Mouse (Mus musculus) midbrain, embryonic 14.5 days (tissue): ENCODE data around the gene Myl6. TPM values are rescaled to one million over a fixed set of nuclear protein-coding genes. Genes with fewer than 3 reads are reported as not detected.
A peak's percentile ranks its signal among the peaks of the same experiment; 100 is the strongest.
"Not testable (repeated sequence)": the region's sequence is repeated elsewhere in the genome, so short reads cannot be mapped to it uniquely, and the experiment has no call there.

Experiments used
- ATAC-seq: fragments of 200-750 bp; cut with Nextera tagmentation; 2 replicates; pipeline ENCODE4 v1.8.0; 2017; ENCODE audit warnings: moderate number of reproducible peaks, moderate library complexity; ENCODE audit not compliant: low FRiP score, low TSS enrichment
- DNase-seq: peaks from one replicate; pipeline ENCODE4 v3.0.0-alpha.2; 2015
- H3K27ac ChIP-seq: fragments of 300-500 bp; sonication (generic); replicated peaks from 2 replicates; pipeline ENCODE4 v1.5.1; 2014; ENCODE audit warnings: mild to moderate bottlenecking, low read depth, low read length, moderate library complexity
- H3K27me3 ChIP-seq: fragments of 300-500 bp; sonication (generic); 2 replicates; pipeline ENCODE4 v1.6.1; 2014; ENCODE audit warnings: low read length, control low read depth, mixed read lengths; ENCODE audit not compliant: control insufficient read depth, insufficient read depth
- H3K36me3 ChIP-seq: fragments of 300-500 bp; sonication (generic); 2 replicates; pipeline ENCODE4 v1.6.1; 2014; ENCODE audit warnings: low read length, control low read depth; ENCODE audit not compliant: control insufficient read depth, insufficient read depth
- H3K4me1 ChIP-seq: fragments of 300-500 bp; sonication (generic); 2 replicates; pipeline ENCODE4 v1.6.1; 2014; ENCODE audit warnings: mild to moderate bottlenecking, antibody characterized with exemption, low read length, control low read depth; ENCODE audit not compliant: control insufficient read depth, insufficient read depth
- H3K4me2 ChIP-seq: fragments of 300-500 bp; sonication (generic); 2 replicates; pipeline ENCODE4 v1.6.1; 2014; ENCODE audit warnings: mild to moderate bottlenecking, low read length, moderate library complexity
- H3K4me3 ChIP-seq: fragments of 300-500 bp; sonication (generic); replicated peaks from 2 replicates; pipeline ENCODE4 v1.5.1; 2014; ENCODE audit warnings: low read depth, low read length
- H3K9ac ChIP-seq: fragments of 300-500 bp; sonication (generic); replicated peaks from 2 replicates; pipeline ENCODE4 v1.6.1; 2014; ENCODE audit warnings: mild to moderate bottlenecking, low read length, moderate library complexity
- H3K9me3 ChIP-seq: fragments of 300-500 bp; sonication (generic); 2 replicates; pipeline ENCODE4 v1.6.1; 2016; ENCODE audit warnings: low read length, control low read depth, mixed read lengths; ENCODE audit not compliant: control insufficient read depth
- WGBS: fragments of 180-500 bp; shearing (Covaris S2); extraction: QIAGEN DNeasy Blood & Tissue Kit; methylation state at CpG from one replicate; pipeline ENCODE4 v1.1.7; 2014; 5-methylcytosine and 5-hydroxymethylcytosine counted together
- polyA plus RNA-seq: library from polyadenylated mRNA; unstranded; fragments of >200 nt; fragmentation: Nextera tagmentation; extraction: Ambion mirVana; gene quantifications from 2 replicates; pipeline ENCODE4 v1.2.1, GENCODE M21; 2014

Myl6 gene
- polyA plus RNA-seq, 1 experiment from 2014 or later, result 750 TPM

DNA sequence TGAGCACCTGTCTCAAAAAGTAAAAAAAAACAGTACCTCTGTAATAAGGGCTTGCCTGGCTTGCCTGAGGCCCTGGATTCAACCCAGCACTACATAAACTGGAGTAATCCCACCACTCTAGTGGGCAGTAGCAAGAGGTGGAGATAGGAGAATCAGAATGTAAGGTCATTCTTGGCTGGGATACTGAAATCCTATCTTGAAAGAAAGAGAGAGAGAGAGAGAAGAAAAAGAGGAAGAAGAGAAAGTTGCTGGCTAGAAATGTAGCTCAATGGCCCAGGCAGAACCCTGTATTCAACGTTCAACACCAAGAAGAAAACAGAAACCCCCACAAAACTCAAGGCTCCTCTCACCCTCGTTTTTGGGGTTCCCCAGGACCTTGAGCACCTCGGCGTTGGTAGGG lies 2.0 kb upstream of the Myl6 start:
- peaks cover 10% of the 10 kb centered on the region for H3K36me3 ChIP-seq
- no peaks in the 10 kb centered on the region for H3K27me3 ChIP-seq
- H3K4me2 ChIP-seq, result no peak overlapping the region
- no peaks in the 10 kb centered on the region for H3K9me3 ChIP-seq
- DNase-seq, result no peak
- no peak overlapping the region for H3K4me3 ChIP-seq
- no peak for ATAC-seq
- H3K4me1 ChIP-seq, result peaks cover 26% of the 10 kb centered on the region
- H3K27ac ChIP-seq, result no peak overlapping the region
- H3K9ac ChIP-seq, result no peak overlapping the region
- WGBS, result 82% methylated on average over 4 of the region's 4 CpGs

DNA sequence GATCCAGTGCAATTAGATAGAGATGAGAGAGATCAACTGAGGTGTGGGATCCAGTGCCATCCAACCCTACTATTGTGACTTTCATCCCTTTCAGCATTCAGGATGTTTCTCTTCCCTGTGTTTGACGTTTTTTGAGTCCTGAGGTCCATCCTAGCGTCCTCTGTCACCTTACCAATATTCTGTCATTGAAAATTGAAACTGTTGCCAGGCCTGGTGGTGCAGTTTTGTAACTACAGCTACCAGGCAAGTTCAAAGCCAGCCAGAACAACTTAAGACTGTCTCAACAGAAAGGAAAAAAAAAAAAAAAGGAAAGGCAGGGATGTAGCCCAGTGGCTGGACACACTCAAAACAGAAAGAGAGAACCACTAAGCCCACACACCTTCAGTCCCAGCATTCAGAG lies 1.3 kb upstream of the Myl6 start:
- 81% methylated on average over 2 of the region's 2 CpGs for WGBS
- no peak for ATAC-seq
- no peak for DNase-seq
- H3K36me3 ChIP-seq, result peaks cover 17% of the 10 kb centered on the region
- no peaks in the 10 kb centered on the region for H3K27me3 ChIP-seq
- H3K9me3 ChIP-seq, result no peaks in the 10 kb centered on the region
- no peak overlapping the region for H3K27ac ChIP-seq
- peak overlapping the region; percentile 71 for H3K4me2 ChIP-seq
- no peak overlapping the region for H3K4me3 ChIP-seq
- peaks cover 26% of the 10 kb centered on the region for H3K4me1 ChIP-seq
- no peak overlapping the region for H3K9ac ChIP-seq

DNA sequence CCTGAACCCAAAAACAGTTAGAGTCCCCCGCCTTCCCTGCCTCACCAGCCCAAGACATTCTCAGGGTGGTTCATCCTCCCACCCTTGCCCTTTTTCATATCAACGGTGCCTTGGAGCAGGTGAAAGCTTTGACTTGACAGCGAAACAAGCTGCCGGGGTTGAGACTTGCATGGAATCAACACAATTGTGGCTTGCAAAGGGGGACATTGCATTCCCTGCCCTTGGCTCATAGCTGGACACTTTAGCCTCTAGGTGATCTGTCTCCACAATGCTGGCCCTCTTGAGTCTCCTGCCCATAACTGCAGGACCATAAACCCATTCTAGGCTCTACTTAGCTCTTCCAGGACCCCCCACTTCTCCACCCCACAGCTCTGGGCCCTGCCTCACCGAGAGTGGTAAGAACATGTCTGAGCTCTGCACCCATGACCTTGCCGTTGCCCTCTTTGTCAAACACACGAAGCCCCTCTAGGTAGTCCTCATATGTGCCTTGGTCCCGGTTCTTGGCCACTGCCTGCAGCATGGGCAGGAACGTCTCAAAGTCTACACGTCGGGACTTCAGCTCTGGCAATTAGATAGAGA lies 811 bp upstream of the Myl6 start:
- no peak for DNase-seq
- Histone ChIP-seq H3K27me3 (no peaks in the 10 kb centered on the region), H3K27ac (peak overlapping the region; percentile 91), H3K4me3 (peak overlapping the region; percentile 81), H3K9me3 (no peaks in the 10 kb centered on the region), H3K36me3 (peaks cover 22% of the 10 kb centered on the region), H3K9ac (peak overlapping the region; percentile 72), H3K4me2 (peak overlapping the region; percentile 71), H3K4me1 (peaks cover 26% of the 10 kb centered on the region)
- ATAC-seq, result no peak
- WGBS, result 61% methylated on average over 11 of the region's 11 CpGs

DNA sequence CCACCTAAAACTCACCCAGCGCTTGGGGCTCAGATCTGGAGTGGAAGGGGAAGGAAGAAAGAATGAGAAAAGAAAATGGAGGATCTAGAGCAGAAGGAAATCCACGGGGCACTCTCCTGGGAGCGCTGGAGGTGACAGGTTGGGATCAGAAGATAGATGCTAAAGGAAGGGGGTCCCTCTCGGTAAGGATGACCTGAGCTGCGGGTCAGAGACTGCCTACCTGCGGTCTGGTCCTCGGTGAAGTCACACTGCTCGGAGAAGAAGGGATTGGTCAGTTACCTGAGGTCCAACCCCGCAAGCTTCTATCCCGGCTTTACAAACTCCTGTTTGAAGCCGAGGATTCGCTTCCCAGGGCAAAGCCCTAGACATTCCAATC lies 638 bp downstream of the Myl6 start:
- H3K36me3 ChIP-seq, result peaks cover 36% of the 10 kb centered on the region
- H3K9ac ChIP-seq, result peak overlapping the region; percentile 72
- H3K9me3 ChIP-seq, result no peaks in the 10 kb centered on the region
- DNase-seq (peak; percentile 62), ATAC-seq (peak; percentile 19)
- H3K27ac ChIP-seq, result peak overlapping the region; percentile 91
- peak overlapping the region; percentile 81 for H3K4me3 ChIP-seq
- peak overlapping the region; percentile 71 for H3K4me2 ChIP-seq
- 1% methylated on average over 12 of the region's 12 CpGs for WGBS
- H3K27me3 ChIP-seq, result no peaks in the 10 kb centered on the region
- peaks cover 26% of the 10 kb centered on the region for H3K4me1 ChIP-seq

DNA sequence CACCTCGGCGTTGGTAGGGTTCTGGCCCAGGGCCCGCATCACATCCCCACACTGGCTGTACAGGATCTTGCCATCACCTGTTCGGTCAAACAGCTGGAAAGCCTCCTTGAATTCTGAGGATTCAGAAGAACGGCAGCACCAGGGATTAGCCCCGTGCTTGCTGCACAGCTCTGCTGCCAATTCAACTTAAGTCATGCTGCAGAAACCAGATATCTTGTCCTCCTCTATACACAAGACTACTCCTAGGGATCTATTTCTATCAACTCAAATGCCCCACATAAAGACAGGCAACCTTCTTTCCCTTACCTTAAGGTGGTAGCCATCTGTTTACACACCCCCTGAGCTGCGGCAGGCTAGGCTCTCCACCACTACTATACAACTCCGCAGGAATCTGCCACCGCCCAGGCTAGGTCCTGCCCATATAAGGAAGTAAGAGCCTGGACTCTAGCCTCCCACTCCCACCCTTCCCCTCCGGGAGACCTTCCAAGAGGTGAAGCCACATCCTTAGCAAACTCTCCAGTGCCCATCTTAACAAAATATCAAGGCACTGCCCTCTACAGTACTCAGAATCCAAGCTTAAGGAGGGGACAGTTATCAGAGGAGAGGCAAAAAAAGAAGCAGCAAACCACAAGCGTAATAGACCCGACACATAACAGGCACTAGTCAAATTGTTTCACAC lies 1.2 kb downstream of the Myl6 start:
- H3K4me2 ChIP-seq, result peak overlapping the region; percentile 71
- no peaks in the 10 kb centered on the region for H3K9me3 ChIP-seq
- H3K4me1 ChIP-seq, result peaks cover 24% of the 10 kb centered on the region
- H3K27me3 ChIP-seq, result no peaks in the 10 kb centered on the region
- ATAC-seq (peak; percentile 28; the same call in 1 of the 2 replicates), DNase-seq (peak; percentile 69)
- 29% methylated on average over 12 of the region's 12 CpGs for WGBS
- peaks cover 42% of the 10 kb centered on the region for H3K36me3 ChIP-seq
- H3K27ac ChIP-seq, result peak overlapping the region; percentile 91
- H3K9ac ChIP-seq, result peak overlapping the region; percentile 72
- peak overlapping the region; percentile 81 for H3K4me3 ChIP-seq

DNA sequence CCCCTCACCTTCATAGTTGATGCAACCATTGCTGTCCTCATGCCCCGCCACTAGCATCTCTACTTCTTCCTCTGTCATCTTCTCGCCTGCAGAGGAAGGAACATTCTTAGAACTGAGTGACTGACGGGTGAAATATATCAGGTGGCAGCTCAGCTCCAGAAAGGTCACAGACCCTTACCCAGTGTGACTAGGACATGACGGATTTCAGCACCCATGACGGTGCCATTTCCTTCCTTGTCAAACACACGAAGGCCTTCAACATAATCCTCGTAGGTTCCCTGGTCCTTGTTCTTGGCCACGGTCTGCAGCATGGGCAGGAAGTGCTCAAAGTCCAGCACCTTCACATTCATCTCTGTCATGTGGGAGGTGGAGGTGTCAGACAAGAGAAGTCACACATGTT lies 1.9 kb downstream of the Myl6 start:
- Histone ChIP-seq H3K9ac (peak overlapping the region; percentile 72; the same call in 1 of the 2 replicates), H3K4me1 (peaks cover 24% of the 10 kb centered on the region), H3K36me3 (peaks cover 49% of the 10 kb centered on the region), H3K4me2 (peak overlapping the region; percentile 71), H3K4me3 (peak overlapping the region; percentile 81)
- 83% methylated on average over 8 of the region's 8 CpGs for WGBS
- not testable (repeated sequence) for H3K27ac ChIP-seq, ATAC-seq, DNase-seq, H3K9me3 ChIP-seq, H3K27me3 ChIP-seq

DNA sequence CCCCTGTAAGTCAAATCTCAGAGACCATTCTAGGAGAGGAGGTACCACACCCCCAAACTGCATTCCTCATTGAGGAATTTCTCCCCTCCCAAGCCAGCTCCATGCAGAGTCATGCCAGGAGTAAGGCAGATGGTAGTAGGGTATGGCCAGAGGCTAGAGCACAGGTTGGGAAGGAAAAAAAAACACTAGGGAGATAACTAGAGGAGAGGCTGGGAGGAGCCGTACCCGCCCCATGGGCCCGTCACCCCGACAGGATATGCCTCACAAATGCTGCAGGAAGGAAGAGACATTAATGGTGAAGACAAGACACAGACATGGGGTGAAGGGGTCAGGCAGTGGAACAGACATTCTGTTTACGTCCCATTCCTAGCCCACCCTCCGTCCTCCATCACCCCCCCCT lies 2.5 kb downstream of the Myl6 start:
- Histone ChIP-seq H3K9ac (peak overlapping the region; percentile 34; the same call in 1 of the 2 replicates), H3K4me3 (peak overlapping the region; percentile 81; the same call in 1 of the 2 replicates), H3K27ac (no peak overlapping the region; the same call in 1 of the 2 replicates), H3K4me1 (peaks cover 24% of the 10 kb centered on the region), H3K4me2 (peak overlapping the region; percentile 71), H3K9me3 (no peaks in the 10 kb centered on the region), H3K27me3 (no peaks in the 10 kb centered on the region), H3K36me3 (peaks cover 54% of the 10 kb centered on the region)
- ATAC-seq (no peak), DNase-seq (peak; percentile 6)
- WGBS, result 85% methylated on average over 6 of the region's 6 CpGs

DNA sequence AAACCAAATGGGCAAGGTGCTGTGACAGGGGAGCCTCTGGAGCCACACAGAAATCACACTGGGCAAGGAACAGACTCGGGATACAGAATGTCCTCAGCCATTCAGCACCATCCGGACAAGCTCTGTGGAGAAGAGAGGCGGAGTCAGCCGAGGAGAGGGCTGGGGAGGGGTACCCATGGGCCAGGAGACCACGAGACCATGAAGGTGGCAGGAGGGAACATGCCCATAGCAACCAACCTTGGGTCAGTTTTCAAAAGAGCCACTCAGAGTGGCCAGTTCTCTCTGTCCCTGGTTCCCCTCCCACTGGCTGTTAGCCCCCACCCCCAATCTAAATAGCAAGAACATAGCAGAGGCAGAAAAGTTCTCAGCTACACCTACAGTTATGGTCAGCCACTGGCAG lies 3.0 kb downstream of the Myl6 start:
- Histone ChIP-seq H3K9ac (no peak overlapping the region; the same call in 1 of the 2 replicates), H3K27ac (no peak overlapping the region), H3K4me2 (no peak overlapping the region), H3K27me3 (no peaks in the 10 kb centered on the region), H3K9me3 (no peaks in the 10 kb centered on the region), H3K4me1 (peaks cover 24% of the 10 kb centered on the region), H3K36me3 (peaks cover 60% of the 10 kb centered on the region), H3K4me3 (0 out of 2 replicates have a peak overlapping the region, but pooled peaks have one; percentile 81)
- WGBS, result 64% methylated on average over 5 of the region's 5 CpGs
- ATAC-seq, result no peak
- no peak for DNase-seq

DNA sequence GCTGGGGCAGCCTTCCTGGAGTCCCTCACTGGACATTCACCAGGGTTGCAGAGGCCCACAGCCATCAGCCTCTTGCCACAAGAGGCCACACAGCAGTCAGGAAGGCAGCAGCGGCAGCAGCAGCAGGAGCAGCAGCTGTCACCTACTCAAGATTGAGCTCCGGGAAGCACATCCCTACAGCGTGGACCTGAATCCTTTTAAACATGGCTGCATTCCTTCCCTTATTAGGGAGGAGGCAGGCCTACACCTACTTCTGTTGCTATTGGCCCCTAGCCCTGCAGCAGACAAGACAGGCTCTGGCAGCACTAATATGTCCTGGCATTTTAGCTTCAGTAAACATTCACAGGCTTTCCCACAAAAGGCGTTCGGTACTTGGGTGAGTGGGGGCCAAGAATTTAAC lies 3.7 kb downstream of the Myl6 start:
- Histone ChIP-seq H3K4me2 (no peak overlapping the region), H3K36me3 (peaks cover 67% of the 10 kb centered on the region), H3K4me3 (no peak overlapping the region), H3K4me1 (peaks cover 24% of the 10 kb centered on the region), H3K27ac (no peak overlapping the region), H3K27me3 (no peaks in the 10 kb centered on the region), H3K9me3 (no peaks in the 10 kb centered on the region), H3K9ac (no peak overlapping the region)
- ATAC-seq (no peak), DNase-seq (no peak)
- 77% methylated on average over 5 of the region's 5 CpGs for WGBS
